Mouse (Mus musculus) testis, postnatal 14 days (tissue): ENCODE data around the gene Pls1.

Experiments used
- DNase-seq: peaks from one replicate; pipeline ENCODE4 v3.0.0; 2021; ENCODE audit warnings: low spot score

The Pls1 gene

DNA sequence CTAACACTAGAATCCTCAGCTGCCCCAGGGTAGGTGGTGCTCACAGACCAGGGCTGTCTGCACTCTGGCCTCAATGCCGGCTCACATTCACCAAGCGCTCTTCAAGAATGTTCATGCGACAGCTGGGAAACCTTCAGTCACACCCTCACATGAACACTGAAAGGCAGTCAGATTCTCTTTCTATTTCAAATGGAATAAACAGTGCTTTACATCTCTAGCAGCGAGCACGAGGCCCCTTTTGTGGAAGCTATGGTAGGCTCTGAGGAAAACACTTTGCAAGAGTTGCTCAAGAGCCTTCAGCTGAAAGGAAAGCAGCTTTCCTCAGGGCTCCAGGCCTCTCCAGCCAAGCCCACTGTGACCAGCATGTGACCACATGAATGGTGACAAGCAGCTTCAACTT is 139.7 kb downstream of the Pls1 start:
- no peak for DNase-seq

- no peak for DNase-seq
Measured at GRCm38 (mm10) chr9:95704078-95704477, 141.0 kb downstream of the Pls1 start.
